Mouse (Mus musculus) hindbrain, embryonic 13.5 days (tissue): ENCODE measurements at regions not wholly inside any gene's neighbourhood (a gene's known extent, or its start where the extent isn't known, plus 50 kb on each side); places are given as distances from the start of the nearest gene placed in this dataset.
"Not testable (repeated sequence)": the region's sequence is repeated elsewhere in the genome, so short reads cannot be mapped to it uniquely, and the experiment has no call there.

Experiments used
- ATAC-seq: fragments of 200-750 bp; cut with Nextera tagmentation; 2 replicates; pipeline ENCODE4 v1.8.0; 2017; ENCODE audit warnings: moderate TSS enrichment; ENCODE audit not compliant: low FRiP score
- H3K27ac ChIP-seq: fragments of 300-500 bp; sonication (generic); 2 replicates; pipeline ENCODE4 v1.5.1; 2015; ENCODE audit warnings: inconsistent platforms, mild to moderate bottlenecking, moderate library complexity
- H3K27me3 ChIP-seq: fragments of 300-500 bp; sonication (generic); 2 replicates; pipeline ENCODE4 v1.6.1; 2015; ENCODE audit warnings: mild to moderate bottlenecking, inconsistent platforms
- H3K36me3 ChIP-seq: fragments of 300-500 bp; sonication (generic); 2 replicates; pipeline ENCODE4 v1.6.1; 2015; ENCODE audit warnings: mild to moderate bottlenecking, inconsistent platforms
- H3K4me1 ChIP-seq: fragments of 300-500 bp; sonication (generic); replicated peaks from 2 replicates; pipeline ENCODE4 v1.6.1; 2015; ENCODE audit warnings: inconsistent platforms
- H3K4me2 ChIP-seq: fragments of 300-500 bp; sonication (generic); 2 replicates; pipeline ENCODE4 v1.6.1; 2015; ENCODE audit warnings: inconsistent platforms, mild to moderate bottlenecking, moderate library complexity
- H3K4me3 ChIP-seq: fragments of 300-500 bp; sonication (generic); 2 replicates; pipeline ENCODE4 v1.5.1; 2015; ENCODE audit warnings: mild to moderate bottlenecking, inconsistent platforms
- H3K9ac ChIP-seq: fragments of 300-500 bp; sonication (generic); 2 replicates; pipeline ENCODE4 v1.6.1; 2015; ENCODE audit warnings: mild to moderate bottlenecking, inconsistent platforms
- H3K9me3 ChIP-seq: fragments of 300-500 bp; sonication (generic); 2 replicates; pipeline ENCODE4 v1.6.1; 2016; ENCODE audit warnings: inconsistent platforms
- WGBS: fragments of 180-500 bp; shearing (Covaris S2); methylation state at CpG from one replicate; pipeline ENCODE4 v1.1.7; 2015; 5-methylcytosine and 5-hydroxymethylcytosine counted together

GRCm38 (mm10) chr2:108042086-108042485 lies 751.6 kb downstream of the Kcna4 start:
- Histone ChIP-seq H3K9ac (no peak overlapping the region), H3K27me3 (no peaks in the 10 kb centered on the region), H3K4me3 (no peak overlapping the region), H3K4me1 (no peaks in the 10 kb centered on the region), H3K27ac (no peak overlapping the region), H3K4me2 (no peak overlapping the region), H3K9me3 (peaks cover 7% of the 10 kb centered on the region; the same call in 1 of the 2 replicates), H3K36me3 (no peaks in the 10 kb centered on the region)
- 60% methylated on average over 2 of the region's 2 CpGs for WGBS
- ATAC-seq: no peak

GRCm38 (mm10) chr2:108044885-108045284 lies 754.4 kb downstream of the Kcna4 start:
- Histone ChIP-seq H3K4me3 (no peak overlapping the region), H3K9me3 (peaks cover 7% of the 10 kb centered on the region; the same call in 1 of the 2 replicates), H3K27me3 (no peaks in the 10 kb centered on the region), H3K27ac (no peak overlapping the region), H3K36me3 (no peaks in the 10 kb centered on the region), H3K9ac (no peak overlapping the region), H3K4me1 (no peaks in the 10 kb centered on the region), H3K4me2 (no peak overlapping the region)
- no peak for ATAC-seq
- WGBS: 96% methylated on average over 2 of the region's 2 CpGs

- no peak for ATAC-seq
- Histone ChIP-seq H3K4me3 (no peak overlapping the region), H3K27me3 (no peaks in the 10 kb centered on the region), H3K9ac (no peak overlapping the region), H3K4me2 (no peak overlapping the region), H3K4me1 (no peaks in the 10 kb centered on the region), H3K36me3 (no peaks in the 10 kb centered on the region), H3K9me3 (peaks cover 7% of the 10 kb centered on the region; the same call in 1 of the 2 replicates), H3K27ac (no peak overlapping the region)
- WGBS: 83% methylated on average over 2 of the region's 2 CpGs
These were observed 755.6 kb downstream of the Kcna4 start for GRCm38 (mm10) chr2:108045997-108046396.

DNA sequence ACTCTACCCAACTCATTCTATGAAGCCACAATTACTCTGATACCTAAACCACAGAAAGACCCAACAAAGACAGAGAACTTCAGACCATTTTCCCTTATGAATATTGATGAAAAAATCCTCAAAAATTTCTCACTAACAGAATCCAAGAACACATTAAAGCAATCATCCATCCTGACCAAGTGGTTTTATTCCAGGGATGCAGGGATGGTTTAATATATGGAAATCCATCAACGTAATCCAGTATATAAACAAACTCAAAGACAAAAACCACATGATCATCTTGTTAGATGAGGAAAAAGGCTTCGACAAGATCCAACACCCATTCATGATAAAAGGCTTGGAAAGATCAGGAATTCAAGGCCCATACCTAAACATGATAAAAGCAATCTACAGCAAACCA lies 772.3 kb downstream of the Kcna4 start:
- H3K9me3 ChIP-seq, H3K9ac ChIP-seq, H3K27me3 ChIP-seq, H3K36me3 ChIP-seq, H3K4me3 ChIP-seq, H3K4me2 ChIP-seq, ATAC-seq, H3K27ac ChIP-seq, H3K4me1 ChIP-seq: not testable (repeated sequence)
- WGBS: 93% methylated on average over 2 of the region's 2 CpGs

DNA sequence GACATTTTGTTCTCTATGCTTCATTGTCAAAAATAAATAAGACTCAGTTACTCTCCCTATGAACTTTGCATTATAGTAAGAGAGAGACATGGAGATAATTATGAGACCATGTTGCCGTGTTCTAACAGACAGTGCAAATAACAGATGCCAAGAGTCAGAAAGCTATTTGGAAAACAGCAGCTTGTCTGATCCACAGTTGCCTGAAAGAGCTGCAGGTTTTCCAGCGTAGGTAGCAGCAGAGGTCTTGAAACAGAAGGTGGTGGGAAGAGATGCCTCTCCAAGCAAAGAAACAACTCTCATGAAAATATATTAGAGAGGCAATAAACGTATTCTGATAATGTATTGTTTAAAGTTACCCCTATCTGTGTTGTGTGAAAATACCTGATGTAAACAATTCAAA lies 793.5 kb downstream of the Kcna4 start:
- WGBS: 79% methylated on average over 3 of the region's 3 CpGs
- H3K27ac ChIP-seq: no peak overlapping the region
- H3K27me3 ChIP-seq: no peaks in the 10 kb centered on the region
- ATAC-seq: no peak
- H3K4me3 ChIP-seq: no peak overlapping the region
- H3K9me3 ChIP-seq: no peaks in the 10 kb centered on the region
- no peaks in the 10 kb centered on the region for H3K36me3 ChIP-seq
- no peaks in the 10 kb centered on the region for H3K4me1 ChIP-seq
- no peak overlapping the region for H3K4me2 ChIP-seq
- H3K9ac ChIP-seq: no peak overlapping the region

DNA sequence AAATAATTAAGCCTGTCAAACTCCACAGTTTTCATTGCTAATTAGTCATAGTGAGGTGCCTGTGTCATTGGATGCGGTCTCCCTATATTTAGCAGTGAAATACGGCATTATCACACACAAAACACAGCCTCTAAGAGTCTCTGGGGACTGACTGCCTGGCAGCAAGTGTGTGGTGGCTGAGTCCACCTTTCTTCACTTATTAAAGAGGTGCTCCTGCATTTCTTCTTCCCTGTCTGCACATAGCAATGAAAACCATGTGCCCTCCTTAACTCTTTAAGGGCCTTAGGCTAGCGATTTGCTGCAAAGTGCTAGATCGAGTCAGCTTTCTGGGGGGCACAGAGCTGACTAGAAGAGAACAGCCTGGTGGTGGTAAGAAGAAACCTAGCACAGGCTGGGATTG lies 799.8 kb downstream of the Kcna4 start:
- 82% methylated on average over 4 of the region's 4 CpGs for WGBS
- H3K36me3 ChIP-seq: no peaks in the 10 kb centered on the region
- no peak for ATAC-seq
- no peak overlapping the region for H3K4me3 ChIP-seq
- H3K27ac ChIP-seq: no peak overlapping the region
- H3K9ac ChIP-seq: no peak overlapping the region
- H3K4me1 ChIP-seq: no peaks in the 10 kb centered on the region
- H3K4me2 ChIP-seq: no peak overlapping the region
- H3K9me3 ChIP-seq: no peaks in the 10 kb centered on the region
- no peaks in the 10 kb centered on the region for H3K27me3 ChIP-seq

DNA sequence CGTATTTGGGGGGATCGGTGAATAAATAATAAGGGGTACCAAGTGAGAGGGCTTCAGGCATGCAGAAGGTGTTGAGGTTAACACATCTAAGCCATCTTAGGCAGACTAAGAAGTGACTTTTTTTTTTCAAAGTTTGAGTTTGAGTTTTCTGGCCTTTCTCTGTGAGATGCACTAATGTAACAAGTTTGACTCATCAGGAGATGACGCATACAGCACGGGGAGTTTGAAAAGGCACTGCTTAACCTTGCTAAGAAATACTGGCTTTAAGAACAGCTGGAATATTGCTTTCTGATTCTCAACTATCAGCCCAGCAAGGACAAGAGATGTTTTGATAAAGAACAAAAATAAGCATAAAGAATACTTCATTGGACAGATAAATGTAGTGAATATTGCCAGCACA lies 806.6 kb downstream of the Kcna4 start:
- Histone ChIP-seq H3K27ac (no peak overlapping the region), H3K27me3 (no peaks in the 10 kb centered on the region), H3K4me2 (no peak overlapping the region), H3K36me3 (no peaks in the 10 kb centered on the region), H3K4me1 (no peaks in the 10 kb centered on the region), H3K9ac (no peak overlapping the region), H3K4me3 (no peak overlapping the region), H3K9me3 (no peaks in the 10 kb centered on the region)
- no peak for ATAC-seq
- 96% methylated on average over 4 of the region's 4 CpGs for WGBS

DNA sequence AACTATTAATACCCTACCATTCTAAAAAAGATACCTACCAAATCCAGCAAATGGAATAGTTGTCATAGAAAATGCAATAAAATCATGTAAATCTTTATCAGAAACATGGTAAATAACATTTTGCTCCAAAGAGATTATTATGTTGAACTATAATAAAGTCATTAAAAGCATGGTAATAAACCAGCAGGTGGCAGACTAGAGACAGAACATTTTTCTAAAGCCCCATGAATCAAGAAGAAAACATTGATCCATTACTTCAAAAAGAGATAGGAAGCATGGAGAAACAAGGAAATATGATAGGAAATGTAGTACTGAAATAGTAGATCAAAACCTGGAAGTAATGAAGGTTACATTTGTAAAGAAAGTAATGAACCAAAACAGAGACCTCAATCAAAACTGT lies 819.7 kb downstream of the Kcna4 start:
- Histone ChIP-seq H3K4me1 (no peaks in the 10 kb centered on the region), H3K9me3 (no peaks in the 10 kb centered on the region), H3K27ac (no peak overlapping the region), H3K36me3 (no peaks in the 10 kb centered on the region), H3K27me3 (no peaks in the 10 kb centered on the region), H3K4me3 (no peak overlapping the region), H3K4me2 (no peak overlapping the region), H3K9ac (no peak overlapping the region)
- ATAC-seq: no peak

GRCm38 (mm10) chr2:108145694-108146093 lies 855.3 kb downstream of the Kcna4 start:
- no peaks in the 10 kb centered on the region for H3K9me3 ChIP-seq
- no peak overlapping the region for H3K4me2 ChIP-seq
- ATAC-seq: no peak
- H3K27ac ChIP-seq: no peak overlapping the region
- no peaks in the 10 kb centered on the region for H3K4me1 ChIP-seq
- no peaks in the 10 kb centered on the region for H3K27me3 ChIP-seq
- H3K9ac ChIP-seq: no peak overlapping the region
- H3K36me3 ChIP-seq: no peaks in the 10 kb centered on the region
- no peak overlapping the region for H3K4me3 ChIP-seq
- 44% methylated on average over 2 of the region's 2 CpGs for WGBS

- Histone ChIP-seq H3K9me3 (no peaks in the 10 kb centered on the region), H3K9ac (no peak overlapping the region), H3K27ac (no peak overlapping the region), H3K27me3 (no peaks in the 10 kb centered on the region), H3K36me3 (no peaks in the 10 kb centered on the region), H3K4me3 (no peak overlapping the region), H3K4me1 (no peaks in the 10 kb centered on the region), H3K4me2 (no peak overlapping the region)
- 62% methylated on average over 4 of the region's 4 CpGs for WGBS
- ATAC-seq: no peak
These were observed 857.8 kb downstream of the Kcna4 start for GRCm38 (mm10) chr2:108148221-108148620.

- Histone ChIP-seq H3K27me3 (no peaks in the 10 kb centered on the region), H3K4me3 (no peak overlapping the region), H3K4me2 (no peak overlapping the region), H3K9me3 (no peaks in the 10 kb centered on the region), H3K27ac (no peak overlapping the region), H3K36me3 (no peaks in the 10 kb centered on the region), H3K9ac (no peak overlapping the region), H3K4me1 (no peaks in the 10 kb centered on the region)
- ATAC-seq: no peak
These were observed 865.8 kb downstream of the Kcna4 start for GRCm38 (mm10) chr2:108156189-108156588.

GRCm38 (mm10) chr2:108157731-108158130 lies 867.3 kb downstream of the Kcna4 start:
- H3K9me3 ChIP-seq: no peaks in the 10 kb centered on the region
- H3K4me3 ChIP-seq: no peak overlapping the region
- no peaks in the 10 kb centered on the region for H3K4me1 ChIP-seq
- H3K9ac ChIP-seq: no peak overlapping the region
- H3K4me2 ChIP-seq: no peak overlapping the region
- no peaks in the 10 kb centered on the region for H3K36me3 ChIP-seq
- H3K27me3 ChIP-seq: no peaks in the 10 kb centered on the region
- WGBS: 98% methylated on average over 2 of the region's 2 CpGs
- no peak for ATAC-seq
- no peak overlapping the region for H3K27ac ChIP-seq

- Histone ChIP-seq H3K4me3 (no peak overlapping the region), H3K27me3 (no peaks in the 10 kb centered on the region), H3K4me2 (no peak overlapping the region), H3K4me1 (no peaks in the 10 kb centered on the region), H3K9me3 (no peaks in the 10 kb centered on the region), H3K9ac (no peak overlapping the region), H3K36me3 (no peaks in the 10 kb centered on the region), H3K27ac (no peak overlapping the region)
- ATAC-seq: no peak
These were observed 867.9 kb downstream of the Kcna4 start for GRCm38 (mm10) chr2:108158311-108158710.

GRCm38 (mm10) chr2:108160865-108161264 lies 870.4 kb downstream of the Kcna4 start:
- Histone ChIP-seq H3K9ac (no peak overlapping the region), H3K4me1 (no peaks in the 10 kb centered on the region), H3K27me3 (no peaks in the 10 kb centered on the region), H3K36me3 (no peaks in the 10 kb centered on the region), H3K4me2 (no peak overlapping the region), H3K4me3 (no peak overlapping the region), H3K9me3 (no peaks in the 10 kb centered on the region), H3K27ac (no peak overlapping the region)
- 85% methylated on average over 3 of the region's 3 CpGs for WGBS
- no peak for ATAC-seq
